Mouse (Mus musculus): ENCODE results near the gene Unc5a. TPM values are rescaled to one million over a fixed set of nuclear protein-coding genes. Genes with fewer than 3 reads are reported as not detected.

Unc5a gene
- polyA plus RNA-seq, 1 experiment from 2014 or later: 1.4 TPM

- Histone ChIP-seq H3K27me3 (ENCODE audit: insufficient read depth, low read length) (no peaks in the 10 kb centered on the region), H3K4me2 (ENCODE audit: low read length) (no peak overlapping the region), H3K36me3 (ENCODE audit: insufficient read depth, low read length) (no peaks in the 10 kb centered on the region), H3K9ac (ENCODE audit: low read depth, low read length) (no peak overlapping the region), H3K4me1 (replicated peaks; ENCODE audit: insufficient read depth, low read length) (no peaks in the 10 kb centered on the region), H3K4me3 (replicated peaks; ENCODE audit: low read depth, low read length) (no peak overlapping the region), H3K27ac (no peak overlapping the region), H3K9me3 (replicated peaks; ENCODE audit: low read length) (no peaks in the 10 kb centered on the region)
- no peak for TF ChIP-seq CTCF (IDR thresholded peaks at IDR 0.05; ENCODE audit: low read depth)
- WGBS: 81% methylated on average over 4 of the region's 4 CpGs
- ATAC-seq (replicated peaks; ENCODE audit: low FRiP score, low read depth) (no peak), DNase-seq (ENCODE audit: low spot score) (no peak)
These were observed 70.8 kb downstream of the Unc5a start for GRCm38 (mm10) chr13:55020051-55020450.

- DNase-seq (ENCODE audit: low spot score) (no peak), ATAC-seq (replicated peaks; ENCODE audit: low FRiP score, low read depth) (no peak)
- no peak for TF ChIP-seq CTCF (IDR thresholded peaks at IDR 0.05; ENCODE audit: low read depth)
- Histone ChIP-seq H3K27ac (no peak within 1 kb of the TSS), H3K9me3 (replicated peaks; ENCODE audit: low read length) (no peaks in the 10 kb centered on the region), H3K9ac (ENCODE audit: low read depth, low read length) (no peak within 1 kb of the TSS), H3K4me3 (replicated peaks; ENCODE audit: low read depth, low read length) (no peak within 1 kb of the TSS), H3K27me3 (ENCODE audit: insufficient read depth, low read length) (no peaks in the 10 kb centered on the region), H3K4me1 (replicated peaks; ENCODE audit: insufficient read depth, low read length) (no peaks in the 10 kb centered on the region), H3K4me2 (ENCODE audit: low read length) (no peak within 1 kb of the TSS), H3K36me3 (ENCODE audit: insufficient read depth, low read length) (no peaks in the 10 kb centered on the region)
- 85% methylated on average over 13 of the region's 13 CpGs for WGBS
These were observed 72.1 kb downstream of the Unc5a start, which contains the start of gene Hk3 for GRCm38 (mm10) chr13:55021194-55021779. Hk3 (minus strand) TSS chr13:55021385.

DNA sequence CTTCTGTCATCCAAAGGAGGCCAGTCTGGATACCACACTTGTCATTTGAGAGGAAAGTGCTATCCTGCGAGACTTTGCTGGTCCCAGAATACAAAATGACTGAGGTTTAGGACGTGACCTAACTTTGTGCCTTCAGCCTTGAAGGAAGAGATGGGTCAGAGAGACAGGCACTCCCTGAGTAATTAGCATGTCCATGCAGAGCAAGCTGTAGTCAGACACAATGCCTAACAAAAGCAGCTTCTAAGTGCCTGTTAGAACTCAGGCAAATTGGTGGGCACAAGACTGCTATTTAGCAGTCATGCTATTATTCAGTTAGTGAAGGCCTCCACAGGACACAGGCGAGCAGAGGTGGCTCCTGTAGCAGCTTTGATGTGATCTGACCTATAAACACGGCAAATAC, 73.0 kb downstream of the Unc5a start:
- ATAC-seq (replicated peaks; ENCODE audit: low FRiP score, low read depth): no peak
- Histone ChIP-seq H3K9ac (ENCODE audit: low read depth, low read length) (no peak overlapping the region), H3K36me3 (ENCODE audit: insufficient read depth, low read length) (no peaks in the 10 kb centered on the region), H3K27me3 (ENCODE audit: insufficient read depth, low read length) (no peaks in the 10 kb centered on the region), H3K4me2 (ENCODE audit: low read length) (no peak overlapping the region), H3K9me3 (replicated peaks; ENCODE audit: low read length) (no peaks in the 10 kb centered on the region), H3K4me1 (replicated peaks; ENCODE audit: insufficient read depth, low read length) (no peaks in the 10 kb centered on the region), H3K4me3 (replicated peaks; ENCODE audit: low read depth, low read length) (no peak overlapping the region), H3K27ac (no peak overlapping the region)
- no peak for DNase-seq (ENCODE audit: low spot score)
- WGBS: 49% methylated on average over 4 of the region's 4 CpGs
- no peak for TF ChIP-seq CTCF (IDR thresholded peaks at IDR 0.05; ENCODE audit: low read depth)

- TF ChIP-seq CTCF (IDR thresholded peaks at IDR 0.05; ENCODE audit: low read depth): no peak
- no peak overlapping the region for H3K4me2 ChIP-seq (ENCODE audit: low read length)
- no peak overlapping the region for H3K4me3 ChIP-seq (replicated peaks; ENCODE audit: low read depth, low read length)
- H3K4me1 ChIP-seq (replicated peaks; ENCODE audit: insufficient read depth, low read length): no peaks in the 10 kb centered on the region
- H3K27me3 ChIP-seq (ENCODE audit: insufficient read depth, low read length): no peaks in the 10 kb centered on the region
- H3K9me3 ChIP-seq (replicated peaks; ENCODE audit: low read length): no peaks in the 10 kb centered on the region
- no peaks in the 10 kb centered on the region; the same call in 1 of the 2 replicates for H3K36me3 ChIP-seq (ENCODE audit: insufficient read depth, low read length)
- H3K27ac ChIP-seq: no peak overlapping the region
- DNase-seq (ENCODE audit: low spot score) (peak; percentile 34), ATAC-seq (replicated peaks; ENCODE audit: low FRiP score, low read depth) (no peak)
- 64% methylated on average over 9 of the region's 9 CpGs for WGBS
- no peak overlapping the region for H3K9ac ChIP-seq (ENCODE audit: low read depth, low read length)
These were observed 73.5 kb downstream of the Unc5a start for GRCm38 (mm10) chr13:55022715-55023114.

GRCm38 (mm10) chr13:55024215-55024614, 75.0 kb downstream of the Unc5a start:
- TF ChIP-seq CTCF (IDR thresholded peaks at IDR 0.05; ENCODE audit: low read depth): no peak
- 85% methylated on average over 2 of the region's 2 CpGs for WGBS
- Histone ChIP-seq H3K36me3 (ENCODE audit: insufficient read depth, low read length) (no peaks in the 10 kb centered on the region; the same call in none of the 2 replicates), H3K9me3 (replicated peaks; ENCODE audit: low read length) (no peaks in the 10 kb centered on the region), H3K4me2 (ENCODE audit: low read length) (no peak overlapping the region), H3K9ac (ENCODE audit: low read depth, low read length) (no peak overlapping the region), H3K4me3 (replicated peaks; ENCODE audit: low read depth, low read length) (no peak overlapping the region), H3K27me3 (ENCODE audit: insufficient read depth, low read length) (no peaks in the 10 kb centered on the region), H3K27ac (no peak overlapping the region), H3K4me1 (replicated peaks; ENCODE audit: insufficient read depth, low read length) (no peaks in the 10 kb centered on the region)
- ATAC-seq (replicated peaks; ENCODE audit: low FRiP score, low read depth) (no peak), DNase-seq (ENCODE audit: low spot score) (no peak)

DNA sequence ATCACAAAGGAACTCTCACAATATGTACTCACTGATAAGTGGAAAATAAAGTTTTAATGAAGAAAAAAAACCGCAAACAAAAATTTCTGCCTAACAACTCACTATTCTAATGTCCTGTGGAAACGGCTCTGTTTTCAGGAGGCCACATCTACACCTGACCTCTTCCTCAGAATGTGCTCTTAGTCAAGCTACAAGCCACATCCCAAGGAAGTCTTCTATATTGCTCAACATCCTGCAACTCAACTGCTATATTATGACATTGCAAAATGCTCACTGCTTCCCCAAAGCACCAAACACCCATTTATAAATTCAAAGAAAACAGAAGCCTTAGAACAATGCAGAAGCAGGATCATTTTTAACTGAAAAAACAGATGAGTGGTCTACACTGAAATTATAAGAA, 90.8 kb downstream of the Unc5a start:
- 0 out of 2 replicates have a peak, but pooled peaks cover 10% of the 10 kb centered on the region for H3K36me3 ChIP-seq (ENCODE audit: insufficient read depth, low read length)
- 95% methylated on average over 2 of the region's 2 CpGs for WGBS

DNA sequence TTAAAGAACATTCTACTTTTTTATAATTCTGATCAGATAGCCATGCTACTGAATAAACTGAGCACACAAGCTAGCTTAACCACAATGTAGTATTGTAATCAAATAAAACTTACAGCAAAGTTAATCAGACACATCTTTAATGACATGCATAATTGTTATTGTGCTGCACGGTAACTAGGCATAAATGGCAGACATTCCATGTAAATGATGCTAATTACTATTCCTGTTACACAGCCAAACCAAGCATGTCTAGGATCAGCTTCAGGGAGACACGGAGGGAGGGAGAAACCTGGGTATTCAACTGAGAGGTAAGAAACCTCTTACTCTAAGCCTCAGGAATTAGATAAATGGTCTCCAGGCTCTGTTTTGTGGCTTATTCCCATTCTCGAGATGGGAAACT, 98.5 kb downstream of the Unc5a start:
- Histone ChIP-seq H3K36me3 (ENCODE audit: insufficient read depth, low read length) (0 out of 2 replicates have a peak, but pooled peaks cover 3% of the 10 kb centered on the region), H3K9ac (ENCODE audit: low read depth, low read length) (no peak overlapping the region), H3K4me1 (replicated peaks; ENCODE audit: insufficient read depth, low read length) (no peaks in the 10 kb centered on the region), H3K27me3 (ENCODE audit: insufficient read depth, low read length) (no peaks in the 10 kb centered on the region), H3K27ac (no peak overlapping the region), H3K9me3 (replicated peaks; ENCODE audit: low read length) (no peaks in the 10 kb centered on the region), H3K4me2 (ENCODE audit: low read length) (no peak overlapping the region), H3K4me3 (replicated peaks; ENCODE audit: low read depth, low read length) (no peak overlapping the region)
- 70% methylated on average over 3 of the region's 3 CpGs for WGBS
- ATAC-seq (replicated peaks; ENCODE audit: low FRiP score, low read depth): no peak
- TF ChIP-seq CTCF (IDR thresholded peaks at IDR 0.05; ENCODE audit: low read depth): no peak
- DNase-seq (ENCODE audit: low spot score): no peak

More for the DNA sequence above, 90.8 kb downstream of the Unc5a start:
- no peak for DNase-seq (ENCODE audit: low spot score)
- Histone ChIP-seq H3K27ac (no peak overlapping the region), H3K9me3 (replicated peaks; ENCODE audit: low read length) (no peaks in the 10 kb centered on the region), H3K4me1 (replicated peaks; ENCODE audit: insufficient read depth, low read length) (no peaks in the 10 kb centered on the region), H3K4me2 (ENCODE audit: low read length) (no peak overlapping the region), H3K4me3 (replicated peaks; ENCODE audit: low read depth, low read length) (no peak overlapping the region), H3K9ac (ENCODE audit: low read depth, low read length) (no peak overlapping the region), H3K27me3 (ENCODE audit: insufficient read depth, low read length) (no peaks in the 10 kb centered on the region)
- ATAC-seq (replicated peaks; ENCODE audit: low FRiP score, low read depth): no peak
- no peak for TF ChIP-seq CTCF (IDR thresholded peaks at IDR 0.05; ENCODE audit: low read depth)

Other genes starting within 250 kb of the Unc5a start
- 10.0 and 10.9 TPM in 2 replicates for gene Cdhr2, start 247.9 kb upstream of the Unc5a start, polyA plus RNA-seq (2015; fragmentation: Nextera tagmentation; extraction: Ambion mirVana)
- gene Gprin1, start 199.5 kb upstream of the Unc5a start, polyA plus RNA-seq (2015; fragmentation: Nextera tagmentation; extraction: Ambion mirVana): 0.13 and 0.14 TPM in 2 replicates
- gene Sncb, start 182.8 kb upstream of the Unc5a start, polyA plus RNA-seq (2015; fragmentation: Nextera tagmentation; extraction: Ambion mirVana): not detected in 2 replicates
- gene Eif4e1b, start 165.4 kb upstream of the Unc5a start, polyA plus RNA-seq (2015; fragmentation: Nextera tagmentation; extraction: Ambion mirVana): not detected in 2 replicates
- gene Tspan17, start 160.0 kb upstream of the Unc5a start, polyA plus RNA-seq (2015; fragmentation: Nextera tagmentation; extraction: Ambion mirVana): 12.8 and 13.0 TPM in 2 replicates
- 0.61 and 0.85 TPM in 2 replicates for gene Hk3, start 72.0 kb downstream of the Unc5a start, polyA plus RNA-seq (2015; fragmentation: Nextera tagmentation; extraction: Ambion mirVana)
- 24.6 and 27.9 TPM in 2 replicates for gene Uimc1, start 150.9 kb downstream of the Unc5a start, polyA plus RNA-seq (2015; fragmentation: Nextera tagmentation; extraction: Ambion mirVana)
- gene Zfp346, start 155.9 kb downstream of the Unc5a start, polyA plus RNA-seq (2015; fragmentation: Nextera tagmentation; extraction: Ambion mirVana): 11.8 and 13.1 TPM in 2 replicates
- not detected in 2 replicates for gene Gm17617, start 184.1 kb downstream of the Unc5a start, polyA plus RNA-seq (2015; fragmentation: Nextera tagmentation; extraction: Ambion mirVana)
- gene Fgfr4, start 203.2 kb downstream of the Unc5a start, polyA plus RNA-seq (2015; fragmentation: Nextera tagmentation; extraction: Ambion mirVana): 14.6 and 15.8 TPM in 2 replicates